In the genomic region with DNA sequence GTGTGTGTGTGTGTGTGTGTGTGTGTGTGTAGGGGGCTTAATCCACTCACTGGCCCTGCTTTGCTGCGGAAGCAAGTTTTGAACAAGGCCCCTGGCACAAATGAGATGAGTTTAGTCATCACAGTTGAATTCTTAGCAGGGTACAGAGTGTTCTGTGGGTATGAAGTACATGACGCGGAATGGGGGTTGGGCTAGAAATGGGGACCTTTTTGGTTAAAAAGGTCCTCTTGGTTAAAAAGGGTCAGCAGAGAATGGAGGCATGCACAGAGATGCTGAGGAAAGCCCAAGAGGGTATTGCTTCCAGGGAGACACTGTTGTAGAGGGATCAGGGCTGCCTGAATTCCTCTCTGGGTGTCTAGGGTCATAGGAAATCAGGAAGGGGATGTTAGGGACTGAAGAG, we compare ENCODE assay signal across 25 mouse cellular contexts.
DNase-seq lines count a peak whose midpoint lies in the region; ATAC-seq and TF ChIP-seq lines count a peak whose summit lies in the region.
"Had no signal": no experiment of that assay in that cellular context is flagged by ENCODE, and none has a peak within 500 bp of the region (broad histone marks: within the 10 kb centered on the region; RNA-seq: fewer than 3 reads in every experiment).

No protein-coding gene starts in this region.

- no peak for DNase-seq in forebrain, postnatal 0 days
- DNase-seq in lung, postnatal 0 days (ENCODE audit: low spot score): peak; percentile 16
- DNase-seq in lung, postnatal 25 days (ENCODE audit: low spot score): no peak
- DNase-seq in layer of hippocampus, adult 8-10 months (ENCODE audit: low spot score in 2 of 2): no peak
- DNase-seq: B cell, adult 2 months; cerebellum, adult 9-11 months; gastrocnemius, adult 2 months; kidney, adult 11 months; liver, embryonic 13.5 days; lung, adult 2 months; lung, postnatal 36 days; right cerebral cortex, adult 18-20 months; right cerebral cortex, postnatal 4 days; thymus, postnatal 4 days had no signal

- H3K27me3 ChIP-seq in forebrain, embryonic 13.5 days: peaks cover 14% of the 10 kb centered on the region; the same call in 1 of the 2 replicates
- no peaks in the 10 kb centered on the region for H3K27me3 ChIP-seq in forebrain, postnatal 0 days (ENCODE audit: insufficient read depth, low read length)
- 0 out of 2 replicates have a peak, but pooled peaks cover 3% of the 10 kb centered on the region for H3K27me3 ChIP-seq in lung, postnatal 0 days (replicated peaks; ENCODE audit: insufficient read depth, low read length)
- H3K27me3 ChIP-seq in limb, embryonic 12.5 days: peaks cover 29% of the 10 kb centered on the region; the same call in 1 of the 2 replicates
- 0 out of 2 replicates have a peak, but pooled peaks cover 6% of the 10 kb centered on the region for H3K27me3 ChIP-seq in midbrain, embryonic 15.5 days (replicated peaks)
- H3K27me3 ChIP-seq: CH12.LX; liver, embryonic 13.5 days; neural tube, embryonic 15.5 days had no signal

- ATAC-seq in forebrain, embryonic 13.5 days: no peak
- ATAC-seq in forebrain, postnatal 0 days: no peak
- ATAC-seq in lung, postnatal 0 days: peak; percentile 43; the same call in 1 of the 2 replicates
- ATAC-seq in limb, embryonic 12.5 days (ENCODE audit: insufficient number of reproducible peaks, insufficient read depth, low FRiP score, low TSS enrichment, low read depth): no peak
- no peak for ATAC-seq in midbrain, embryonic 15.5 days (replicated peaks)
- ATAC-seq: Patski had no signal

- no peak for TF ChIP-seq CTCF in forebrain, postnatal 0 days (IDR thresholded peaks at IDR 0.05; ENCODE audit: low read depth)
- no peak for TF ChIP-seq CTCF in lung, postnatal 0 days (IDR thresholded peaks at IDR 0.05)

- no peak overlapping the region for H3K27ac ChIP-seq in forebrain, embryonic 13.5 days
- no peak overlapping the region for H3K27ac ChIP-seq in forebrain, postnatal 0 days (ENCODE audit: low read depth, low read length)
- H3K27ac ChIP-seq in lung, postnatal 0 days (ENCODE audit: low read length): no peak overlapping the region
- H3K27ac ChIP-seq in limb, embryonic 12.5 days: 0 out of 2 replicates have a peak overlapping the region, but pooled peaks have one; percentile 24
- H3K27ac ChIP-seq in midbrain, embryonic 15.5 days: peak overlapping the region; percentile 31; the same call in 1 of the 2 replicates
- H3K27ac ChIP-seq: embryonic facial prominence, embryonic 13.5 days; gastrocnemius, adult 2 months; heart, embryonic 10.5 days; liver, embryonic 13.5 days; neural tube, embryonic 15.5 days had no signal

- H3K4me1 ChIP-seq in forebrain, embryonic 13.5 days: peaks cover 75% of the 10 kb centered on the region
- peaks cover 12% of the 10 kb centered on the region; the same call in 1 of the 2 replicates for H3K4me1 ChIP-seq in forebrain, postnatal 0 days (ENCODE audit: insufficient read depth)
- no peaks in the 10 kb centered on the region for H3K4me1 ChIP-seq in lung, postnatal 0 days (ENCODE audit: insufficient read depth, low read depth, low read length)
- peaks cover 42% of the 10 kb centered on the region for H3K4me1 ChIP-seq in limb, embryonic 12.5 days (replicated peaks)
- H3K4me1 ChIP-seq in midbrain, embryonic 15.5 days: peaks cover 58% of the 10 kb centered on the region

- TF ChIP-seq EP300 in lung, postnatal 0 days (IDR thresholded peaks at IDR 0.05): peak; percentile 82

- H3K9ac ChIP-seq in forebrain, embryonic 13.5 days: 0 out of 2 replicates have a peak overlapping the region, but pooled peaks have one; percentile 6
- H3K9ac ChIP-seq in forebrain, postnatal 0 days: no peak overlapping the region
- no peak overlapping the region for H3K9ac ChIP-seq in lung, postnatal 0 days (replicated peaks; ENCODE audit: low read depth)
- no peak overlapping the region for H3K9ac ChIP-seq in limb, embryonic 12.5 days (replicated peaks)
- H3K9ac ChIP-seq in midbrain, embryonic 15.5 days: no peak overlapping the region
- H3K9ac ChIP-seq: embryonic facial prominence, embryonic 13.5 days; liver, embryonic 13.5 days; neural tube, embryonic 15.5 days had no signal

- H3K4me3 ChIP-seq in forebrain, embryonic 13.5 days: no peak overlapping the region
- H3K4me3 ChIP-seq in forebrain, postnatal 0 days (ENCODE audit: low read depth, low read length): no peak overlapping the region
- no peak overlapping the region for H3K4me3 ChIP-seq in lung, postnatal 0 days (ENCODE audit: low read depth, low read length)
- H3K4me3 ChIP-seq in limb, embryonic 12.5 days (replicated peaks): no peak overlapping the region
- no peak overlapping the region for H3K4me3 ChIP-seq in midbrain, embryonic 15.5 days
- H3K4me3 ChIP-seq: embryonic facial prominence, embryonic 13.5 days; erythroblast, embryonic 14.5 days; gastrocnemius, adult 2 months; heart, embryonic 10.5 days; liver, embryonic 13.5 days; myocyte; neural tube, embryonic 15.5 days had no signal

- no peaks in the 10 kb centered on the region for H3K9me3 ChIP-seq in forebrain, embryonic 13.5 days (replicated peaks)
- no peaks in the 10 kb centered on the region for H3K9me3 ChIP-seq in forebrain, postnatal 0 days (ENCODE audit: low read length)
- H3K9me3 ChIP-seq in lung, postnatal 0 days (ENCODE audit: low read length): no peaks in the 10 kb centered on the region
- no peaks in the 10 kb centered on the region for H3K9me3 ChIP-seq in limb, embryonic 12.5 days
- H3K9me3 ChIP-seq in midbrain, embryonic 15.5 days: no peaks in the 10 kb centered on the region
- H3K9me3 ChIP-seq: embryonic facial prominence, embryonic 13.5 days; heart, embryonic 10.5 days; liver, embryonic 13.5 days; neural tube, embryonic 15.5 days had no signal

- WGBS in forebrain, embryonic 13.5 days: 48% methylated on average over 3 of the region's 3 CpGs
- WGBS in forebrain, postnatal 0 days: 75% methylated on average over 3 of the region's 3 CpGs
- 78% methylated on average over 3 of the region's 3 CpGs for WGBS in lung, postnatal 0 days
- WGBS in limb, embryonic 12.5 days: 85% methylated on average over 3 of the region's 3 CpGs
- WGBS in midbrain, embryonic 15.5 days: 60% methylated on average over 3 of the region's 3 CpGs

- H3K4me2 ChIP-seq in forebrain, embryonic 13.5 days: no peak overlapping the region
- no peak overlapping the region for H3K4me2 ChIP-seq in forebrain, postnatal 0 days (ENCODE audit: low read depth)
- H3K4me2 ChIP-seq in lung, postnatal 0 days (replicated peaks; ENCODE audit: low read depth, low read length): no peak overlapping the region
- no peak overlapping the region for H3K4me2 ChIP-seq in limb, embryonic 12.5 days
- no peak overlapping the region for H3K4me2 ChIP-seq in midbrain, embryonic 15.5 days
- H3K4me2 ChIP-seq: embryonic facial prominence, embryonic 13.5 days; liver, embryonic 13.5 days; neural tube, embryonic 15.5 days had no signal

- H3K36me3 ChIP-seq in forebrain, embryonic 13.5 days (ENCODE audit: poor library complexity, severe bottlenecking): no peaks in the 10 kb centered on the region
- no peaks in the 10 kb centered on the region for H3K36me3 ChIP-seq in forebrain, postnatal 0 days (ENCODE audit: insufficient read depth)
- no peaks in the 10 kb centered on the region for H3K36me3 ChIP-seq in lung, postnatal 0 days (ENCODE audit: insufficient read depth, low read length)
- H3K36me3 ChIP-seq in limb, embryonic 12.5 days: no peaks in the 10 kb centered on the region
- H3K36me3 ChIP-seq in midbrain, embryonic 15.5 days (replicated peaks): no peaks in the 10 kb centered on the region
- H3K36me3 ChIP-seq: embryonic facial prominence, embryonic 13.5 days; G1E; heart, embryonic 10.5 days; liver, embryonic 13.5 days; neural tube, embryonic 15.5 days had no signal

Comparison
In these comparisons a context has a peak if more than half of its experiments do, and no peak if none do; other contexts are left out.
1. H3K27ac ChIP-seq: peak in limb, embryonic 12.5 days (single experiment) and midbrain, embryonic 15.5 days (single experiment); none in forebrain, embryonic 13.5 days (single experiment), forebrain, postnatal 0 days (single experiment) and lung, postnatal 0 days (single experiment).